Mouse (Mus musculus) liver, embryonic 11.5 days (tissue): Measurements from ENCODE around the gene Gm49450. TPM values are rescaled to one million over a fixed set of nuclear protein-coding genes. Genes with fewer than 3 reads are reported as not detected.
"Not testable (repeated sequence)": the region's sequence is repeated elsewhere in the genome, so short reads cannot be mapped to it uniquely, and the experiment has no call there.

Experiments used
- ATAC-seq: fragments of 200-750 bp; cut with Nextera tagmentation; replicated peaks from 2 replicates; pipeline ENCODE4 v1.8.0; 2017; ENCODE audit warnings: moderate number of reproducible peaks, mild to moderate bottlenecking, moderate TSS enrichment, moderate library complexity; ENCODE audit not compliant: low FRiP score
- DNase-seq: peaks from one replicate; pipeline ENCODE4 v3.0.0-alpha.2; 2017; ENCODE audit warnings: low spot score
- H3K27ac ChIP-seq: fragments of 300-500 bp; sonication (generic); 2 replicates; pipeline ENCODE4 v1.5.1; 2014; ENCODE audit warnings: mild to moderate bottlenecking, low read depth, low read length, control low read depth
- H3K27me3 ChIP-seq: fragments of 300-500 bp; sonication (generic); replicated peaks from 2 replicates; pipeline ENCODE4 v1.6.1; 2014; ENCODE audit warnings: low read length, mixed read lengths; ENCODE audit not compliant: control insufficient read depth, insufficient read depth
- H3K36me3 ChIP-seq: fragments of 300-500 bp; sonication (generic); 2 replicates; pipeline ENCODE4 v1.6.1; 2014; ENCODE audit warnings: mild to moderate bottlenecking, low read length, moderate library complexity, mixed read lengths; ENCODE audit not compliant: control insufficient read depth, insufficient read depth
- H3K4me1 ChIP-seq: fragments of 300-500 bp; sonication (generic); replicated peaks from 2 replicates; pipeline ENCODE4 v1.6.1; 2014; ENCODE audit warnings: low read length, mixed read lengths; ENCODE audit not compliant: control insufficient read depth, insufficient read depth
- H3K4me2 ChIP-seq: fragments of 300-500 bp; sonication (generic); 2 replicates; pipeline ENCODE4 v1.6.1; 2014; ENCODE audit warnings: mild to moderate bottlenecking, control low read depth, moderate library complexity
- H3K4me3 ChIP-seq: fragments of 300-500 bp; sonication (generic); 2 replicates; pipeline ENCODE4 v1.5.1; 2014; ENCODE audit warnings: low read depth, low read length, control low read depth
- H3K9ac ChIP-seq: fragments of 300-500 bp; sonication (generic); 2 replicates; pipeline ENCODE4 v1.6.1; 2014; ENCODE audit warnings: low read depth, low read length, control low read depth
- H3K9me3 ChIP-seq: fragments of 300-500 bp; sonication (generic); 2 replicates; pipeline ENCODE4 v1.6.1; 2016; ENCODE audit warnings: low read length, inconsistent platforms, mixed read lengths; ENCODE audit not compliant: control insufficient read depth
- WGBS: fragments of 180-500 bp; shearing (Covaris S2); extraction: QIAGEN DNeasy Blood & Tissue Kit; methylation state at CpG from one replicate; pipeline ENCODE4 v1.1.7; 2014; 5-methylcytosine and 5-hydroxymethylcytosine counted together
- polyA plus RNA-seq: library from polyadenylated mRNA; unstranded; fragments of >200 nt; fragmentation: Nextera tagmentation; extraction: Ambion mirVana; gene quantifications from 2 replicates; pipeline ENCODE4 v1.2.1, GENCODE M21; 2014

Gm49450 gene
- polyA plus RNA-seq, 1 experiment from 2014 or later, result not detected

GRCm38 (mm10) chr15:98941539-98941938 is 11.8 kb downstream of the Gm49450 start:
- no peak for ATAC-seq
- H3K9me3 ChIP-seq, result no peaks in the 10 kb centered on the region
- H3K4me2 ChIP-seq, result no peak overlapping the region
- 75% methylated on average over 2 of the region's 2 CpGs for WGBS
- H3K9ac ChIP-seq, result no peak overlapping the region
- H3K27me3 ChIP-seq, result no peaks in the 10 kb centered on the region
- H3K27ac ChIP-seq, result no peak overlapping the region
- H3K4me3 ChIP-seq, result no peak overlapping the region
- H3K4me1 ChIP-seq, result no peaks in the 10 kb centered on the region
- no peak for DNase-seq
- H3K36me3 ChIP-seq, result no peaks in the 10 kb centered on the region

DNA sequence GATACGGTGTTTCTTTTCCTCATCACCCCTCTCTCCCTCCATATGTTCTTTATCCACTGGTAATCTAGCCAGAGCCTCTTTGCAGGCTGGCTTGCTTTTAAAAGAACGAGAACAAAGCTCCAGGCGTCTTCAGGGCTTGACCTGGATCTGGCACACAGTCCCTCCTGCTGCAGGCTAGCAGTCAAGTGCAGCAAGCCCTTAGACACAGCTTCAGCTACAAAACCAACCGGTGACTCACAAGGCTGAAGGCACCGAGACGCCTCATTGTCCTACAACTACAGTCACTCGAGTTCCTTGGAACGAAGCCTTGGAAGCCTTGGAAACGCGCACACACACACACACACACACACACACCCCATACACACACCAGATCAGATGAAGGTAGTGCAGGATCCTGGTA is 12.5 kb downstream of the Gm49450 start:
- H3K27ac ChIP-seq, result no peak overlapping the region
- no peaks in the 10 kb centered on the region for H3K9me3 ChIP-seq
- H3K4me2 ChIP-seq, result no peak overlapping the region
- no peak for DNase-seq
- no peak overlapping the region for H3K4me3 ChIP-seq
- no peaks in the 10 kb centered on the region for H3K36me3 ChIP-seq
- ATAC-seq, result no peak
- peaks cover 2% of the 10 kb centered on the region for H3K4me1 ChIP-seq
- no peaks in the 10 kb centered on the region for H3K27me3 ChIP-seq
- WGBS, result 82% methylated on average over 10 of the region's 10 CpGs
- H3K9ac ChIP-seq, result no peak overlapping the region

DNA sequence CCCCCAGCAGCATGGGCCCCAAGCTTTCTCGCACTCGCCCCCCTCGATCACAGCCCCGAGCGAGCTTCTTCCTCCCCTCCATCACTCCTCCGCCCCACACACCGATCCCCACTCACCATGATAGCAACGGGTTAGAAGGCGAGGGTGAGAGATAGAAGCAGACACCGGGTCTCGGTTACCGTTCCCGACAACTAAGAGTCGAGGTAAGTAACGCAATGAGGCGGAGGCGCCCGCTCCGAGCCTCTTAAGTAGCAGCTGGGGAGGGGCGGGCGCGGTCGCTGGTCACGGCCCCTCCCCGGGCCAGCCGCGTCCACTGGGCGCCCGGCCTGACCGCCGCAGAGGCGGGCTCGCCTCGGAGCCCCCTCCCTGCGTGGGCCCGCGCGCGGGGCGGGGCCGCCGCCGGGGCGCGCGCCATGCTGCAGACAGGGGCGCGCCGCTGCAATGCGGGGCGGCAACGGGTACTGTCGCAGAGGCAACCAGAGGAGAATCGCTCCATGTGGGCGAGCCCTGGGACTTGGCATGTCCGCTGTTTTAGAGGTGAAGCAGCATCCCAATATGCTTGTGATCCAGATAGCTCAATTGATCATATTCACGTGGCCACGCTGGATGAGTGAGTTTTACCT is 19.0 kb downstream of the Gm49450 start, which contains the start of gene Tuba1b:
TSS of gene Tuba1b (minus strand) at position 349 of the 623 bp plus-strand sequence.
- peak within 1 kb of the TSS; percentile 96 for H3K9ac ChIP-seq
- peaks cover 13% of the 10 kb centered on the region for H3K4me1 ChIP-seq
- peak; percentile 95 for ATAC-seq
- H3K9me3 ChIP-seq, result no peaks in the 10 kb centered on the region
- H3K4me3 ChIP-seq, result peak within 1 kb of the TSS; percentile 84
- peaks cover 2% of the 10 kb centered on the region; the same call in 1 of the 2 replicates for H3K36me3 ChIP-seq
- peak; percentile 92 for DNase-seq
- under 1% methylated on average over 57 of the region's 58 CpGs for WGBS
- no peaks in the 10 kb centered on the region for H3K27me3 ChIP-seq
- H3K27ac ChIP-seq, result peak within 1 kb of the TSS; percentile 99
- H3K4me2 ChIP-seq, result peak within 1 kb of the TSS; percentile 99

DNA sequence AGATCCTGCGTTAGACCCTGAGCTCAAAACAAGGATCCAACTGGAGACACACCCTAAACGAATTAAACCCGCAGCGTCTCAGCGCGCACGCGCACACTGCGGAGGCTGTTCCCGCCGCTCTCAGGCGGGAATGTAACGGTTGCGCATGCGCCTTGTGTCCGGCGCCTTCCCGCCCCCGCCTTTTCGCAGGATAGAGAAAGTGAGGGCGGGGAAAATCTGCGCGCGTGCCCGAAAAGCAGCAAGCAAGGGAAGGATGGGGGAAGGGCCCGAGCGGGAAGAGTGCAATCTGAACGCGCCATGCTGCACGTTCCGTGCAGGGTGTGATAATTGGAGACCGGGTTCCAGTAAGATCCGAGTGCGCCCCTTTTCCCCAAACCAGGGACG is 19.5 kb downstream of the Gm49450 start:
- peaks cover 2% of the 10 kb centered on the region; the same call in 1 of the 2 replicates for H3K36me3 ChIP-seq
- H3K27me3 ChIP-seq, result no peaks in the 10 kb centered on the region
- H3K4me2 ChIP-seq, result peak overlapping the region; percentile 99
- WGBS, result 0% methylated on average over 35 of the region's 35 CpGs
- H3K9ac ChIP-seq, result peak overlapping the region; percentile 96
- H3K4me3 ChIP-seq, result peak overlapping the region; percentile 84
- H3K27ac ChIP-seq, result peak overlapping the region; percentile 99
- ATAC-seq (peak; percentile 75), DNase-seq (peak; percentile 97)
- H3K4me1 ChIP-seq, result peaks cover 13% of the 10 kb centered on the region
- no peaks in the 10 kb centered on the region for H3K9me3 ChIP-seq

- WGBS, result 17% methylated on average over 8 of the region's 9 CpGs
- peaks cover 17% of the 10 kb centered on the region for H3K4me1 ChIP-seq
- peak overlapping the region; percentile 84 for H3K4me3 ChIP-seq
- not testable (repeated sequence) for H3K36me3 ChIP-seq, H3K9me3 ChIP-seq, DNase-seq, ATAC-seq, H3K27me3 ChIP-seq
- peak overlapping the region; percentile 99 for H3K27ac ChIP-seq
- H3K4me2 ChIP-seq, result peak overlapping the region; percentile 99
- H3K9ac ChIP-seq, result peak overlapping the region; percentile 96
Measured at GRCm38 (mm10) chr15:98933004-98933671, 20.2 kb downstream of the Gm49450 start.

DNA sequence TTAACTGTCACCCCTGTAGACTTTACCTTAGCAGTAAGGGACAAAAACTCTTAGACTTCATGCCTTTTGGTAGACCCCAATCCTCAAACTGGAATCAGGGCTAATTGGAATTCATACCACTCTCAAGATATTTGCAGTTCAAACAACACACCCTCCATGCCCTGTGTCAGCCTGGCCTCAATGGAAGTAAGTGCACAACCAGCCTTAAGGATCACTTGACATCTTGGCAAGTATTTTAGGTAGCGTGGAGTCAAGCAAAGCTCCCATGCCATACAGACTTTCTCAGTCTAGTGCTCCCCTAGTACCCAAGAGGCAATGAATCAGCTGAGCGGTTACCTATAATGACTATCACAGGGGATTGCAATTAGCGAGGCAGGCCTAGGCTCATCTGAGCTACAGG is 22.4 kb downstream of the Gm49450 start:
- no peaks in the 10 kb centered on the region for H3K27me3 ChIP-seq
- no peak for ATAC-seq
- WGBS, result 81% methylated on average over 3 of the region's 3 CpGs
- DNase-seq, result no peak
- no peaks in the 10 kb centered on the region for H3K9me3 ChIP-seq
- H3K36me3 ChIP-seq, result peaks cover 2% of the 10 kb centered on the region; the same call in 1 of the 2 replicates
- H3K4me3 ChIP-seq, result no peak overlapping the region
- H3K9ac ChIP-seq, result no peak overlapping the region
- 0 out of 2 replicates have a peak overlapping the region, but pooled peaks have one; percentile 42 for H3K27ac ChIP-seq
- peaks cover 17% of the 10 kb centered on the region for H3K4me1 ChIP-seq
- H3K4me2 ChIP-seq, result peak overlapping the region; percentile 3; the same call in 1 of the 2 replicates

DNA sequence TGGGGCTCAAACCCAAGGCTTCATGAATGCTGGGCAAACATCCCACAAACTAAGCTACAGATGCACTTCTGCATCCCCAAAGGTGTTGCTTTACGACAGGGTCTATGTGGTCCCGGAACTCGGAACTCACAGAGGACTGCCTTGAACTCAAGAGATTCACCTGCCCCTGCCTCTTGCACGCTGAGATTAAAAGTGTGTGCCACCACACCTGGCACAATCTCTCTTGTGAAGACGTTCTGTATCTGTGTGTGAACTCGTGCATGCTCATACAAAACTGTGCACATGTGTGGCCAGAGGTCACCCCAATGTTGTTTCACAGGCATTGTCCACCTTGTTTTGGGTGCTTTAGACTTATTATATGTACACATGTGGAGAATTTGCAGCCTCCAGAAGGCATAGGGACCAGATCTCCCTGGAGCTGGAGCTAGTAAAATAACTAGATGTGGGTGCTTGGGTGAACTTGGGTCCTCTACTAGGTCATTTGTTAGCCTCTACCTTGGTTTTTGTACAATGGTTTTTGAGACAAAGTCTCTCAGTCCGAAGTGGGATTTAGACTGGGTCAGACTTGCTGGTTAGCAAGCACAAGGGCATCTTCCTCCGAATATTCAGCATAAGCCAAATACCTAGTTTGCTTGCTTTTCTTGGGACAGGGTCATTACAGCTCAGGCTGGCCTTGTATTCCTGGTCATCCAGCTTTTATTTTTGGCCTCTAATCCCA is 23.2 kb downstream of the Gm49450 start:
- H3K36me3 ChIP-seq, result peaks cover 2% of the 10 kb centered on the region; the same call in 1 of the 2 replicates
- no peak overlapping the region for H3K4me2 ChIP-seq
- no peak overlapping the region; the same call in 1 of the 2 replicates for H3K4me3 ChIP-seq
- no peaks in the 10 kb centered on the region for H3K9me3 ChIP-seq
- H3K27ac ChIP-seq, result peak overlapping the region; percentile 22; the same call in 1 of the 2 replicates
- ATAC-seq, result no peak
- no peaks in the 10 kb centered on the region for H3K27me3 ChIP-seq
- WGBS, result 47% methylated on average over 8 of the region's 8 CpGs
- peaks cover 9% of the 10 kb centered on the region for H3K4me1 ChIP-seq
- no peak for DNase-seq
- H3K9ac ChIP-seq, result no peak overlapping the region

- Histone ChIP-seq H3K27ac (no peak overlapping the region), H3K36me3 (peaks cover 2% of the 10 kb centered on the region; the same call in 1 of the 2 replicates), H3K9ac (no peak overlapping the region), H3K27me3 (no peaks in the 10 kb centered on the region), H3K4me1 (peaks cover 8% of the 10 kb centered on the region; the same call in 1 of the 2 replicates), H3K4me2 (0 out of 2 replicates have a peak overlapping the region, but pooled peaks have one; percentile 29), H3K4me3 (no peak overlapping the region), H3K9me3 (no peaks in the 10 kb centered on the region)
- WGBS, result 15% methylated on average over 13 of the region's 13 CpGs
- DNase-seq (peak; percentile 61), ATAC-seq (0 out of 2 replicates have a peak, but pooled peaks have one; percentile 22)
Measured at GRCm38 (mm10) chr15:98928598-98929240, 24.6 kb downstream of the Gm49450 start.
